Mouse (Mus musculus) small intestine, adult 2 months (tissue): Measurements from ENCODE around the gene Rcan1. TPM values are rescaled to one million over a fixed set of nuclear protein-coding genes. Genes with fewer than 3 reads are reported as not detected.

ENCODE experiments used
- H3K27ac ChIP-seq: fragments of 200-500 bp; 2 replicates; pipeline ENCODE4 v1.5.1; 2012; ENCODE audit warnings: low read depth, low read length, control low read depth, inconsistent platforms; ENCODE audit not compliant: insufficient read depth
- H3K27me3 ChIP-seq: fragments of 200-500 bp; 2 replicates; pipeline ENCODE4 v1.6.1; 2012; ENCODE audit warnings: mild to moderate bottlenecking, moderate library complexity, low read length, inconsistent platforms; ENCODE audit not compliant: control insufficient read depth, insufficient read depth
- H3K36me3 ChIP-seq: fragments of 200-500 bp; 2 replicates; pipeline ENCODE4 v1.6.1; 2012; ENCODE audit warnings: mild to moderate bottlenecking, low read length, control low read depth, inconsistent platforms; ENCODE audit not compliant: control insufficient read depth, insufficient read depth
- H3K4me1 ChIP-seq: fragments of 200-500 bp; 2 replicates; pipeline ENCODE4 v1.6.1; 2012; ENCODE audit warnings: low read length, inconsistent platforms, mixed read lengths; ENCODE audit not compliant: control insufficient read depth, insufficient read depth, insufficient read length
- H3K4me3 ChIP-seq: fragments of 200-500 bp; 2 replicates; pipeline ENCODE4 v1.5.1; 2012; ENCODE audit warnings: low read depth, mild to moderate bottlenecking, control low read depth, inconsistent platforms, low read length, moderate library complexity
- CTCF ChIP-seq: fragments of 200-500 bp; IDR thresholded peaks from 2 replicates; pipeline ENCODE4 v1.5.1; 2012; ENCODE audit warnings: low read depth, mild to moderate bottlenecking, control low read depth, inconsistent platforms, low read length, moderate library complexity, mixed read lengths; ENCODE audit not compliant: insufficient replicate concordance, insufficient read length; ENCODE audit errors: extremely low read depth
- POLR2A ChIP-seq: fragments of 200-500 bp; IDR thresholded peaks from 2 replicates; pipeline ENCODE4 v1.6.1; 2012; ENCODE audit warnings: low read depth, mild to moderate bottlenecking, control low read depth, inconsistent platforms, low read length, moderate library complexity
- WGBS: fragments of 180-500 bp; shearing (Covaris S2); methylation state at CpG from one replicate; pipeline ENCODE4 v1.1.7; 2018; 5-methylcytosine and 5-hydroxymethylcytosine counted together
- polyA plus RNA-seq: library from polyadenylated mRNA; depleted of rRNA; stranded (reverse); fragments of >200 nt; gene quantifications from 2 replicates; pipeline ENCODE4 v1.2.3, GENCODE M21; 2012

The Rcan1 gene
- polyA plus RNA-seq, 1 experiment, result 9.7 TPM

GRCm38 (mm10) chr16:92488456-92488855 is 17.8 kb upstream of the Rcan1 start:
- no peaks in the 10 kb centered on the region for H3K27me3 ChIP-seq
- peaks cover 6% of the 10 kb centered on the region; the same call in 1 of the 2 replicates for H3K4me1 ChIP-seq
- TF ChIP-seq POLR2A (no peak), CTCF (no peak)
- H3K4me3 ChIP-seq, result no peak overlapping the region
- WGBS, result 92% methylated on average over 5 of the region's 5 CpGs
- no peak overlapping the region for H3K27ac ChIP-seq
- H3K36me3 ChIP-seq, result no peaks in the 10 kb centered on the region

GRCm38 (mm10) chr16:92487489-92487888 is 16.8 kb upstream of the Rcan1 start:
- WGBS, result 34% methylated on average over 4 of the region's 4 CpGs
- H3K36me3 ChIP-seq, result no peaks in the 10 kb centered on the region
- no peaks in the 10 kb centered on the region for H3K27me3 ChIP-seq
- peaks cover 5% of the 10 kb centered on the region; the same call in 1 of the 2 replicates for H3K4me1 ChIP-seq
- H3K4me3 ChIP-seq, result no peak overlapping the region
- no peak overlapping the region for H3K27ac ChIP-seq
- TF ChIP-seq POLR2A, result no peak
- TF ChIP-seq CTCF, result peak; percentile 14; the same call in 1 of the 2 replicates

GRCm38 (mm10) chr16:92487086-92487485 is 16.4 kb upstream of the Rcan1 start:
- Histone ChIP-seq H3K36me3 (no peaks in the 10 kb centered on the region), H3K4me1 (peaks cover 5% of the 10 kb centered on the region; the same call in 1 of the 2 replicates), H3K4me3 (no peak overlapping the region), H3K27me3 (no peaks in the 10 kb centered on the region), H3K27ac (no peak overlapping the region)
- no peak for TF ChIP-seq POLR2A
- WGBS, result 20% methylated on average over 6 of the region's 6 CpGs

- 90% methylated on average over 5 of the region's 5 CpGs for WGBS
- no peaks in the 10 kb centered on the region for H3K27me3 ChIP-seq
- H3K4me3 ChIP-seq, result no peak within 1 kb of the TSS
- H3K4me1 ChIP-seq, result peaks cover 5% of the 10 kb centered on the region; the same call in 1 of the 2 replicates
- no peaks in the 10 kb centered on the region for H3K36me3 ChIP-seq
- H3K27ac ChIP-seq, result no peak within 1 kb of the TSS
- TF ChIP-seq POLR2A, result no peak
- TF ChIP-seq CTCF, result no peak
Observed at GRCm38 (mm10) chr16:92485436-92485835, 14.8 kb upstream of the Rcan1 start, which contains the start of gene Clic6. Gene Clic6, plus strand, starts transcription at chr16:92485736.

- 13% methylated on average over 23 of the region's 23 CpGs for WGBS
- Histone ChIP-seq H3K27me3 (peaks cover 5% of the 10 kb centered on the region; the same call in 1 of the 2 replicates), H3K27ac (no peak overlapping the region), H3K36me3 (no peaks in the 10 kb centered on the region), H3K4me1 (peaks cover 2% of the 10 kb centered on the region; the same call in 1 of the 2 replicates), H3K4me3 (no peak overlapping the region)
- no peak for TF ChIP-seq POLR2A
- peak; percentile 61; the same call in 1 of the 2 replicates for TF ChIP-seq CTCF
Observed at GRCm38 (mm10) chr16:92478561-92479150, 8.0 kb upstream of the Rcan1 start.

- TF ChIP-seq POLR2A (no peak), CTCF (no peak)
- peaks cover 5% of the 10 kb centered on the region; the same call in 1 of the 2 replicates for H3K27me3 ChIP-seq
- H3K27ac ChIP-seq, result no peak overlapping the region; the same call in 1 of the 2 replicates
- WGBS, result 22% methylated on average over 25 of the region's 25 CpGs
- peaks cover 2% of the 10 kb centered on the region; the same call in 1 of the 2 replicates for H3K4me1 ChIP-seq
- H3K36me3 ChIP-seq, result no peaks in the 10 kb centered on the region
- H3K4me3 ChIP-seq, result peak overlapping the region; percentile 48
Observed at GRCm38 (mm10) chr16:92475093-92475860, 4.6 kb upstream of the Rcan1 start.

- Histone ChIP-seq H3K27me3 (no peaks in the 10 kb centered on the region), H3K36me3 (no peaks in the 10 kb centered on the region), H3K27ac (no peak overlapping the region), H3K4me1 (peaks cover 2% of the 10 kb centered on the region; the same call in 1 of the 2 replicates), H3K4me3 (no peak overlapping the region)
- TF ChIP-seq POLR2A, result no peak
- WGBS, result 80% methylated on average over 3 of the region's 3 CpGs
Observed at GRCm38 (mm10) chr16:92472898-92473297, 2.2 kb upstream of the Rcan1 start.
